Mouse (Mus musculus) adrenal gland, postnatal 10 days (tissue): ENCODE measurements at regions not wholly inside any gene's neighbourhood (a gene's known extent, or its start where the extent isn't known, plus 50 kb on each side); places are given as distances from the start of the nearest gene placed in this dataset.
A peak's percentile ranks its signal among the peaks of the same experiment; 100 is the strongest.
"Not testable (repeated sequence)": the region's sequence is repeated elsewhere in the genome, so short reads cannot be mapped to it uniquely, and the experiment has no call there.

ENCODE experiments used
- DNase-seq: peaks from one replicate; pipeline ENCODE4 v3.0.0; 2021; ENCODE audit warnings: mixed read lengths

- peak; percentile 22 for DNase-seq
These were observed 72.2 kb downstream of the Trim42 start for GRCm38 (mm10) chr9:97297538-97297937.

GRCm38 (mm10) chr9:97295770-97296169 lies 74.0 kb downstream of the Trim42 start:
- DNase-seq = peak; percentile 52

GRCm38 (mm10) chr9:97291870-97292269 lies 77.9 kb downstream of the Trim42 start:
- no peak for DNase-seq

- no peak for DNase-seq
These were observed 85.4 kb downstream of the Trim42 start for GRCm38 (mm10) chr9:97284282-97284802.

- no peak for DNase-seq
These were observed 87.7 kb downstream of the Trim42 start for GRCm38 (mm10) chr9:97282090-97282489.

- DNase-seq = not testable (repeated sequence)
These were observed 94.3 kb downstream of the Trim42 start for GRCm38 (mm10) chr9:97275449-97275848.

- no peak for DNase-seq
These were observed 95.9 kb downstream of the Trim42 start for GRCm38 (mm10) chr9:97273891-97274290.

GRCm38 (mm10) chr9:97272061-97272460 lies 97.7 kb downstream of the Trim42 start:
- no peak for DNase-seq

GRCm38 (mm10) chr9:97247621-97248020 lies 122.1 kb downstream of the Trim42 start:
- DNase-seq = no peak

GRCm38 (mm10) chr9:97226074-97226473 lies 115.1 kb upstream of the Slc25a36 start:
- DNase-seq = no peak

GRCm38 (mm10) chr9:97224549-97224948 lies 113.6 kb upstream of the Slc25a36 start:
- DNase-seq = no peak

GRCm38 (mm10) chr9:97214806-97215205 lies 103.8 kb upstream of the Slc25a36 start:
- no peak for DNase-seq

- peak; percentile 61 for DNase-seq
These were observed 79.4 kb upstream of the Slc25a36 start for GRCm38 (mm10) chr9:97190321-97190860.

GRCm38 (mm10) chr9:97189646-97190045 lies 78.7 kb upstream of the Slc25a36 start:
- DNase-seq = no peak

- DNase-seq = peak; percentile 51
These were observed 77.8 kb upstream of the Slc25a36 start for GRCm38 (mm10) chr9:97188616-97189330.

- DNase-seq = no peak
These were observed 62.4 kb upstream of the Slc25a36 start for GRCm38 (mm10) chr9:97173230-97173951.

GRCm38 (mm10) chr9:97172075-97172474 lies 61.1 kb upstream of the Slc25a36 start:
- peak; percentile 55 for DNase-seq

GRCm38 (mm10) chr9:97171484-97171883 lies 60.5 kb upstream of the Slc25a36 start:
- DNase-seq = no peak

- no peak for DNase-seq
These were observed 59.9 kb upstream of the Slc25a36 start for GRCm38 (mm10) chr9:97170836-97171235.

GRCm38 (mm10) chr9:97162465-97162864 lies 51.5 kb upstream of the Slc25a36 start:
- no peak for DNase-seq
